Mouse (Mus musculus) c-Kit-positive CD71-negative TER-119-negative erythroid progenitor cells, embryonic 14.5 days (primary cell): ENCODE measurements at regions not wholly inside any gene's neighbourhood (a gene's known extent, or its start where the extent isn't known, plus 50 kb on each side); places are given as distances from the start of the nearest gene placed in this dataset.

Source experiments
- DNase-seq: peaks from one replicate; pipeline ENCODE4 v3.0.0-alpha.2; 2013; ENCODE audit warnings: low read depth

DNA sequence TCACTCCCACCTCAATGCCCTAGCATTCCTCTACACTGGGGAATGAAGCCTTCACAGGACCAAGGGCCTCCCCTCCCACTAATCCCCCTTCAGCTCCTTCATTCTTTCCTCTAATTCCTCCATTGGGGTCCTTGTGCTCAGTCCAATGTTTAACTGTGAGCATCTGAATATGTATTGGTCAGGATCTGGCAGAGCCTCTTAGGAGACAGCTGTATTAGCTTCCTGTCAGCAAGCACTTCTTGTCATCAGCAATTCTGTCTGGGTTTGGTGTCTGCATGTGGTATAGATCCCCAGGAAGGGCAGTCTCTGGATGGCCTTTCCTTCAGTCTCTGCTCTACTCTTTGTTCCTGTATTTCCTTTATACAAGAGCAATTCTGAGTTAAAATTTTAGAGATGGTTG lies 426.8 kb upstream of the 2610001J05Rik start:
- DNase-seq: no peak

DNA sequence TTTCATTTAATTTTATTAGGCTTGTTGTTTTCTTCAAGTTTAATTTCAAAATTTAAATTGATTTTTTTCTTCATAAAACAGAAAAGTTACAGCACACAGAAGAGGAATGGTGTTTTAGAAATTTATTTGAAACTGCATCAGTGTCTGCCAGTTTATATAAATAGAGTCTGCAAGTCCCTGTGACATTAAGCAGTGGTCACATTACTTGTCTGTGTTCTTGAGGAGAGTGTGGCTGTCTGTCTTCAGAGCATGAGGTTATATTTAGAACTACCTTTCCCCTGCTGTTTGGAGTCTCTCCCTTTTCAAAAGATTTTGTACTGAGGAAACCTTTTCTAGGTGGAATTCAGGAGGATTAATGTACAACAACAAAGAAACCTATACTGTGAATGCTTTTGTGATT lies 426.1 kb upstream of the 2610001J05Rik start:
- DNase-seq: no peak

DNA sequence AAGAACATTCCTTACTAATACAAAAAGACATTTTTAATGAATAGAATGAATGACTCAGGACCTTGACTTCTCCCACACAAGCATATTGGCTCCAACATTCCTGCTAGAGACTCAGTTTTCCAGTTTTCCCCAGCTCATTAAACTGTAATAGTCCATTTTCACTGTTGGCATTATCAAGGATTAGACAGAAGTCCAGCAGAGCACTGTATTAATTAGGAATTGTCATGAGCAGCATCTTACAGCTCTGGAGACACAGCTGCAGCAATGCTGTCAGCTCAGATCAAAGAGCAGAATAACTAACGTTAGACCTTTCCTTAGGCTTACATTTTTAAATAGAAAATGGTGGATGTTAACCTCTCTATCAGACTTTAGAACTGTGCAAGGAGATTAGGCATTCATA lies 419.5 kb upstream of the 2610001J05Rik start:
- DNase-seq: no peak

DNA sequence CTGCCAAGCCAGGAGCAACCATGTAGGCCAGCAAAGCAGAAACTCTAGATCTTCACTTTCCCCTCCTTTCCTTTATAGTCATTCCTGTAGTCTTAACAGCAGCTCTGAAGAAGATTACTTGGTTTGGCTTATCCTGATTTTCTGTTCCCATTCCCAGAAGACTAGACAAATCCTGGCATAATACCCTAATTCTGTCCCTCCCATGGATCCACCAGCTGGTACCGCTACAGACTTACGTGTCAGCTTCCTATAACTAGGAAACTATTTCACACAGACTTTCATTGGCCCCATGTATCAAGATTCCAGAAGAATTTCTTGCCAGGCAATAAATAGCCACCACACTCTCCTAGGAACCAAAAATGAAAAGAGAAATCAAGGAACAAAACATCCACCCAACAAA lies 410.2 kb upstream of the 2610001J05Rik start:
- no peak for DNase-seq

DNA sequence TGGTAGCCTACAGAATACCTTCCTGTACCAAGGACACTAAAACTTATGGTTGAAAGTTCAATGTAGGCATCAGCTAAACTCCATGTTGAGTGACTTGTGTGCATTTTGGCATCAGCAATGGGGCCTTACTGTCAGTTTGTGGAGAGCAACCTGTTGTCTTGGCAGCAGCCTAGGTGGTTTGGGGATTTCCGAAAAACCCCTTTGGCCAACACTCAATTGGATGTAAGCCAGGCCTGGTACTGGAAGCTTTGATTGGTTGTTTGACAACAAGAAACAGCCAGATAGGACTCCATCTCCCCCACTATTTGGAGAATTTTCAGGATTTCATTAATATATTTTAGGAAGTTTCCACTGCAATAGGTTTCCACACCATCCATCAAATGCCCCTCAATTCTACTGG lies 390.6 kb upstream of the 2610001J05Rik start:
- no peak for DNase-seq

DNA sequence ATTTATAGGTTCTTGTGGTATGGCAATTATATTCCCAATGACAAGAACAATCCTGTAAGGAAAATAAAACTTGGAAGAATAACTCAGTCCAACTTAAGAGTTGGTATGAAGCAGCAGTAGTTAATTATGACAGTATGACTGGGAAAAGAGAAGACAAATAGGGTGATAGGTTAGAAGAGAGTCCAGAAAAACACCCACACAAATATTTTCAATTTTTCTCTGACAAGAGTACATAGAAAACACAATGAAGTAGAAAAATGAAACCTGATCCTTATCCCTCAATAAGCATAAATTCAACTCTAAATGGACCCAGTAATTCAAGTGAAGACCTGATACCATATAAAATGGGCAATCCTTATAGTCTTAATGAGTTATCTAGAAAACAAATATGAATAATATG lies 369.0 kb upstream of the 2610001J05Rik start:
- no peak for DNase-seq

DNA sequence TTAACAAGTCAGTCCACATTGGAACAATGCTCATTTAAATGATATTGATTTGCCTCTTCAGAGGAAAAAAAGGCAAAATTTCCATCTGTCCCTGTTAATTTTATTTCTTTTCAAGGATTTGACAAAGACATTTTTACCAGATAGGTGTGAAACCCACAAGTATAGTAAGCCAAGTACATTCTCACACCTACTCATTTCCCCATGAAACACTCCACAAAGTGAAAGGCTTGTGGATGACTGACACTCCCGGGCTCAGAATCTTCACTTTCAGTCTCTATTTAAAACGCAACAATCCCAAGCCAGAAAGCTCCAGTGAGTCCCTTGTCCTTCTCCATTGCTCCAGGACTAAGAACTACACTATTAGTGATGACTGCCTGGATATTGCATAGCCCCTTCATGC lies 367.8 kb upstream of the 2610001J05Rik start:
- no peak for DNase-seq

DNA sequence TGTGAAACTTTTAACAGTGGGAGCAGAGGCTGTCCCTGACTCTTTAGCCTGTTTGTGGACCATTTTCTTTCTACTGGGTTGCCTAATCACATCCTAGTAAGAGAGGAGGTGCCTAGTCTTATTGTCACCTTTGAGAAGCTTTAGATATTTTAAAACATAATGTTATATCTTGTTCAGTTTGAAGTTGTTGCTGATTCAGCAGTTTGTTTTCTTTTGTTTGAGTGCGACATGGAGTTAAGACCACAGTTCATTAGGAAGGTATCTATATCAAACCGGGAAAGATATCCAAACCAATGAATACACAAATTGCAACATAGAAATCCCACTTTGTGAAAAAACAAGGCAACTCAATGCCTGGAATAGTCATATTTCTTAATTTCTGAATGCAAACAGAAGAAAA lies 359.5 kb upstream of the 2610001J05Rik start:
- DNase-seq: no peak

DNA sequence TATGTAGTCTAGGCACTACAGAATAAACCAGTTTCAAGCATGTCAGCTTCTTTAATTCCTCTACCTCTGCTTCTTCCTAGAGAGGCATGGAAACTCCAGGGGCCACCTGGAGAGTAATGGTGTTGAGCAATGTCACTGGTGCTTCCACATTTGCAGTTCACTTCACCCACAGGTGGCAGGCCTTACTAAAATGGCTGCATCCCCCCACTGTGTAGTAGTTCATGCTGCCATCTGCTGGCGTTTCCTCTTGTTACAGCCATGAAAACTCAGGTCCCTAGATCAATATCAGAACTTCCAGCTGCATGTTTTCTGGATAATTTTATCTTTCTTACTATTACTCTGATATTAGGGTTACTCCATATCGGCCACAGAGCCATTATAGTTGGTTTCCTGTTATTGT lies 336.2 kb upstream of the 2610001J05Rik start:
- peak; percentile 9 for DNase-seq

DNA sequence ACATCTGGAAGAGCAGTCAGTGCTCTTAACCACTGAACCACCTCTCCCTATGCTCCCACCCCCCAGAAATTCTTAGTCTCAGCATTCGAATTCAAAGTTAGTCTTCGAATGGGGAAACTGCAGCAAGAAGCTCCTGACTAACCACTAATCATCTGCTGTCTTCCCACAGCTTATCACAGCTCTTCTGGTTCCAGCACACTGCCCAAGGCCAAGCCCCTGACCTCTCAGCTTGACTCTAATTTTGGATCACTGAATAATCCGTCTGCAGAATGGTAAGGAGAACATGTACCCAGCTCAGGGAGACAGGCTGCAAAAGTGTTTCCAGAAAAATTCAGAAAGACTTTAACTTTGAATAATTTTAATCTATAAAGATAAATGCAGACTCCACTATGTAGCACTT lies 325.8 kb upstream of the 2610001J05Rik start:
- DNase-seq: no peak

DNA sequence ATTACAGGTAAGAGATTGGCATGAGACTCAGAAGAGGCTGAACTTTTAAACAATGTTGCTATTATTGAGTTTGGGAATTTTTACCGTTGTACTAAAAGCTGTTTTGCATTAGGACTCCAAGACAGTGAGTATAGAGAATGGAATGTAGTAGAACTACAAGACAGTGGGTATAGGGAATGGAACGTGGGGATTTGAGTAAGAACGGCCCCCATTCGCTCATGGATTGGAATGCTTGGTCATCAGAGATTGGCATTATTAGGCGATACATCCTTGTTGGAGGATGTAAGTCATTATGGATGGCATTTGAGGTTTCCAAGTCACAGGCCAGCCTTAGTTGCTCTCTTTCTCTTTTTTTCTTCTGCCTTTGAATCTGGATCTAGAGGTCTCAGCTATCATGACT lies 324.0 kb upstream of the 2610001J05Rik start:
- DNase-seq: no peak

DNA sequence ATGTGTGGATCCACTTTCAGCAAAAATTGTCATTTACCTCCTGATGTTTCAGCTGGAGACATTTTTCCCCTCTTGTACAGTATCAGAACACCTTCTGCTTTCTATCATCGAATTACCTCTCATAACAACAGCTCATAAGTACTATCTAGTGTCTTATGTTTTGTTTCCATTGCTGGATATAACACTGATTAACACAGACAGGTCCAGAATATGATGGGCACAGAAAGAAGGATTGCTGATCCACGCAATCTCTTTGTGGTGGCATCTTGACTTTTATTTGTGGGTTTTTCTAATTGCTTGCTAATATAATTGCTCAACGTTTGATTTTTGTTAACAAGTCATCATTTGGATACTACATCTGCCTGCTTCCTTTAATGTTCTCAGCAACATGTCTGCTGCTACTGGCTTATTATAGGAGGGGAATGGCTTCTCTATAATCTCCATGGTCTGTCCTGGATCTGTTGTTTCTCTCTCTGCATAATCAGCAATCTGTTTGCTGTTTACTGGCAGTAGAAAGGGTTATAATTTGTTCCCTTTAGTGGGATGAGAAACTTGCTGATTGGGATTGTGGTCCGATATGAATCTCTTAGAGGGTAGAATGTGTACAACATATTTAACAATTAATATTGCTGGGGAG lies 320.2 kb upstream of the 2610001J05Rik start:
- no peak for DNase-seq

DNA sequence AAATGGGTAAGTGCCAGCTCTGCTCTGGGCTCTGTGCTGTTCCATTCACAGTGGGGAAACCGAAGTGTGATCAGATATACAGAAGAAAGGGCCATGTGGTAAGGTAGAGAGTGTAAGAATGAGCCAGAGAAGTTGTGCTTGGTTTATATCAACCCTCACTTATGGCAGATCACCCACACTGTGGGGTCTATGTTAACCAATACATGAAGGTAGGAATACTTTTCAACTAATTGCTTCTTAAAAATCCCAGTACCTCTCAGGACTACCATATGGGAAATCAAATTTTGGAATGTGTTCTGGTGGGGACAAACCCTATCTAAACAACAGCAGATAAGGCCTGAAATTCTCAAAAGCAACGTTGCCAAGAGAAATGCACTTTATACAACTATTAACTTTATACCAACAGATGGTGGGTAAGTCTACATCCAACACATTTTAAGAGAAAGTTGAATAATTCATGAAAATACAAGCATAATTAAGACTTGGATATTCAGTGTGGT lies 314.7 kb upstream of the 2610001J05Rik start:
- no peak for DNase-seq

DNA sequence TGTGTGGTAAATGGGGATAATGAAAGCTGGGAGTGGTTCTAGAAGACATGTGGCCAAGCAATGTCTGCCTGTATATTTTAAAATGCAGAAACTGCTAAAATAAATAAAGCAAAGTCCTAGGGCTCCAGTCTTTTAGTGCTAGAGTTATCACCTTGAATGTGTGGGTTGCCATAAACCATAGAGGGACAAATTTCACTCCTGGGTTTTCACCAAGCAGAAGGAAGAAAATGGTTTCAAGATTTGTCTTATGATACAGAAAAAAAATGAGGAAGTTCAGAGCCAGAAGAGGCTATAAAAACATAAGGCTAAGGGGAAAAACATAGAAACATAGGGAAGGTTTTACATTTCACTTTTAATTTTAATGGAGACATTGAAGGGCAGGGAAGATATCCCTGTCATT lies 276.1 kb upstream of the 2610001J05Rik start:
- DNase-seq: no peak

DNA sequence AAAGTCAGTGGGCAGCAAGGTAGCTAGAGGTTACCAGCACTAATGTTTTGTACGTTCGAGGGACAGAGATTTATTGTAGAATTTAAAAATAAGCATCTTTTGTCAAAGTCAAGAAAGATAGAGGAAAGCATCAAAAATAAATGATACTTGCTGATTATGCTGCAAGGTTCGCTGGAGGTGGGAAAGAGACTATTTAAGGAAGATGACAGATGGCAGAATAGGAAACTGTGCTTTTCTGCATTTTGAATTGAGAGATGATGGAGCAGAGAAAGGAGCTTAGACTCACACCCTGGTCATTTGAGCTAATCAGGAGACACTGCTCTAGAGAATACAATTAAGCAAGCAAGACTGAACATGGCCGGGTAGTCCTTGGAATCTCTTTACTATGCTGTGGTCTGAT lies 275.1 kb upstream of the 2610001J05Rik start:
- no peak for DNase-seq

DNA sequence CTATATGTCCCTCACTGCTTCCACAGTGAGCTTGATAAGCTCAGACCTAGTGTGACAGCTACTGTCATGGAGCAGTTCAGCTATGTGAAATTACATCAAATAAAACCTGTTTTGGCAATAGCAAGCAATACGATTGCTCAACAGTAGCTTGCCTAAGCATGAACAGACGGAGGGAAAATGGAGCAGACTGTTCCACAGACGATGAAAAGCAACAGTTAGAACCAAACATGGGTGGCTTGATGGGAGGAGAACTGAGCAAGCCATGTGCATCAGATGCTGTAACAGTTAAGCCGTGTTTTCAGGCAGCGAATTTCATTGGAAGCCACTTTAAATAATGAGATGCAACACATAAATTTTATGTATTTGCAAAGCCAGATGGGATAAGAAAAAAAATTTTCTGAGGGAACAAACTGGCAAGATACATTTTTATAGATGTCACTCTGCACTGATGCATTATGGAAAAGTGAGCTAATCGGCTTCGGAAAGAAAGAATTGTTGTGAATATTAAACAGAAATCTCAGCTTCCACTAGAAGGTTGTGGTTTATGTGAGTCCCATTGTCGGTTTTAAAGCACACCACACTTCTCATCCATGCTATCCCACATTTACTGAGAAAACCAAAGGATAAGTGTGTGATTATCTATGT lies 270.9 kb upstream of the 2610001J05Rik start:
- DNase-seq: no peak

DNA sequence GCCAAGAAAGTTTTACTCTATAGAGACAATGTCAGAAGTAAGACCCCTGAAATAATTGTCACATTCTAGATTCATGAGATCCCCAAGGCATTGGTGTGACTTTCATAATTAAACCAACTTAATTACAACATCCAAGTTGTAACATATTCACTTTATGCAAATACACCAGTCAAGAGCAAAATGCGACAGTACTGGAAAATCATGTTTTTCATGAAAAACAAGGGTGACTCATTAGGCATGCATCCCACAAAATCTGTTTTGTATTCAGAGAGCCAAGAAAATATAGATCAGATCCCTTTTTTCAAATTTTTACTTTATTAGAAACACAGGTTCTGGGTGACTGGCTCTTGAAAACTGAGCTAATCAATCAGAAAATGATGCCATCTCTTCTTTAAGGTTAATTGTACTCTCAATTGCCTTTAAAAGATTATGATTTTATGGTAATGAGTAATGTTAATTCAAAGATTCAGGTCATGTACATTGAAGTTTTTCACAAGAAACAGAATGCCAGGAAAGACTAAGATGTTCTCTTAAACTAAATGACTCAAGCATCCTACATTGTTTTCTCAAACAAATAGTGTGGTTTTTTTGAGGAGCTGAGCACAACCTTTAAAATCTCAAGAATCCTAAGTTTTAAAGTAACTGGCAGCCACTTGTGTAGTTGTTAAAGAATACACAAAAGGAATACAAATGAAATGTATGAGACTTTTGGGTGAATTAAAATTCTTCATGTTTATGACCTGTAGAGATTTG lies 259.2 kb upstream of the 2610001J05Rik start:
- no peak for DNase-seq

DNA sequence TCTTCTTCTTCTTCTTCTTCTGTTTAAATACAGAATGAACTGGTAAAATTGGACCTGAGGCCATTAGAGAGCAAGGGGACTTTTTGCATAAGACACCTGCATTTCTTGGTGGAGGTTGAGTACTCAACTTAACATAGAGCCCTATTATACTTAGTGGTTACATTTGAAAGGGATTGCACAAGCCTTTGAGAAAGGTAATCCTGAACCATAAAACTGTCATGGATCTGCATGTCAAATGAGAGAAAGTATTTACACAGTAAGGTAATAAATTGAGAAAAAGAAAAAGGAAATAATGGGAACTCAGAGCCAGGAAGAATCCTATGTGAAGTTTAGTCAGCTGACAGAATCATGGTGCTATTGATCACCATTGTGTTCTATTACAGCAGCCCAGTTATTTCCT lies 258.1 kb upstream of the 2610001J05Rik start:
- no peak for DNase-seq

DNA sequence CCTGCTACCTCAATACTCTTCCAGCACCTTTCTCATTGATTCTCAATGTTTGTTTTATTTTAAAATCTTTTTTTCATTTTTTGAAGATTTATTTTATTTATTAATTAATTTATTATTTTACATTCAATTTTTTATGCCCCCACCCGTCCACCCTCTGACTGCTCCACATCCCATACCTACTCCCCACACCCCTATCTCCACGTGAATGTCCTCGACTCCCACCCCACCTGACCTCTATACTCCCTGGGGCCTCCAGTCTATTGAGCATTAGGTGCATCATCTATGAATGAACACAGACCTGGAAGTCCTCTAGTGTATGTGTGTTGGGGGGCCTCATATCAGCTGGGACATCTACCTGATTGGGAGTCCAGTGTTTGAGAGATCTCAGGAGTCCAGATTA lies 251.0 kb upstream of the 2610001J05Rik start:
- no peak for DNase-seq

DNA sequence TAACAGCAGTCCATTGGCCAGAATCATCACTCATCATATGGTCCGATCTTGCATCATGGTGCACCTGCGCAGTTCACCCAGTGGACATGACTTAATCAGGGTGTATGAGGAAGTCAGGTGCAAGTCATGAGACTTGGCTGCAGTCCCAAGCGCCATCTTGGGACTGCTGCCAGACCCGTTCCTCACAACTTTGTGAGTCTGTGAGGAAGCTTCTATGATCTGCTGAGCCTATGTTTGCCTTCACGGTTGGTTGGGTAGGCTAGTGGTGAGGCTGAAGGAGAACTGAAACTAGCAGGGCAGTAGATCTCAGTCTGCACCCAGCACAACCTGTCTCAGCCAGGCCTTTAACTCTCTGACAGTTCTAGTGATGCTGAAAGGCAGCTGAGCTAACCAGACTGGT lies 250.2 kb upstream of the 2610001J05Rik start:
- no peak for DNase-seq

DNA sequence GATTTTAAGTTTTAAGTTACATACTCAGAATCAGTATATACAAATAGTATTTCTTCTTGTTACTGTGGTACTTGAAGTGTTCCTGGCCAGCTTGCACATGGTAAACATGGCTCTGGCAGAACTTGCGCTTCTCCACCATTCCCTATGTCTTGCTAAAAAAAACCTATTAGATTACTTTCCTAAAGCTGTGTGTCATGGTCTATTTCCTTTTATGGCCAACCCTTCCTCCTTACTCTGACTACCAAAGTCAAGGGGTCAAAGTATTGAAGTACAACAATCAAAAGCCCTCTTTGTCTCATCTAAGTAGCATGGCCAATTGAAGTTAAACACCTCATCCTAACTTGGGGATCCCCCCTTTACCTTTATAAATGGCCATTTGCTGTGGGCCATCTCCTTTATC lies 223.6 kb upstream of the 2610001J05Rik start:
- DNase-seq: no peak

DNA sequence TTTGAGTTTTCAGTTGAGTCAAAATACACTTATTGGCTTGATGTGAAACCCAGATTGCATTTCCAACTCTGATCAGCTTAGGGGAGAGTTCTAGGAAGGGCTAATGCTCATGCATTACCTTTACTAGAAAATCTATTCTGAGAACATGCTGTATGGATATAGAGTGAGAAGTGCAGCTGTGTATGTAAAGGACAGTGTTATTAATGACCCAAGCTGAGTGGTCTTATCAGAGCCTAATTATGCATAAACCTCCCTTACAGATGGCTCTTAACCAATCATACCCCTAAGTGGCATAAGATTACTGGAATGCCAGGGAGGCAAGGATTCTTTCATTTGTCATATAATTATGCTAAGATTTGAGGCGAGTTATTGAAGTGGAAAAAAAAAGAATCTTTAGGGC lies 210.6 kb upstream of the 2610001J05Rik start:
- no peak for DNase-seq

DNA sequence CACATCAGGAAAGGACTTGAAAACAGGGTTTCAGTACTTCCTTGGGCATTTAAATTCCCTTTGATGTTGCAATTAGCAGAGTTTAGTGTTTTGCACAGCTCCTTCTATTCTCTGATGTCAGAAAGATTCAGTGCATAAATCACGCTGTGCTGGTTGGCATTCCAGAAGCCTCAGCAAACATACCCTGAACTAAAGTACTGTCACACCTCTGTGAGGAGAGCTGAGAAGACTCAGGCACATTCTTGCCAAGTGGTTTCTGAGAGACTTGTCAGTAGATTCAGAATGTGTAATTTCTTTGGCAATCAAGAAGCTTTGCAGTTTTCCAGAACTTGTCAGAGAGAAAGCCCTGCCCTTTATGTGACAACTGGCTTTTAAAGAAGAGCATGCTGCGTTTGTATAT lies 192.4 kb upstream of the 2610001J05Rik start:
- no peak for DNase-seq
